Mouse (Mus musculus) small intestine, adult 2 months (tissue): ENCODE data around the gene Ube2m.

Experiments used
- CTCF ChIP-seq: fragments of 200-500 bp; IDR thresholded peaks from 2 replicates; pipeline ENCODE4 v1.5.1; 2012; ENCODE audit warnings: low read depth, mild to moderate bottlenecking, control low read depth, inconsistent platforms, low read length, moderate library complexity, mixed read lengths; ENCODE audit not compliant: insufficient replicate concordance, insufficient read length; ENCODE audit errors: extremely low read depth
- POLR2A ChIP-seq: fragments of 200-500 bp; IDR thresholded peaks from 2 replicates; pipeline ENCODE4 v1.6.1; 2012; ENCODE audit warnings: low read depth, mild to moderate bottlenecking, control low read depth, inconsistent platforms, low read length, moderate library complexity

GRCm38 (mm10) chr7:13031983-13032382 is 6.1 kb downstream of the Ube2m start:
- no peak for TF ChIP-seq CTCF
- TF ChIP-seq POLR2A: no peak
